Mouse (Mus musculus) embryonic facial prominence, embryonic 11.5 days (tissue): ENCODE data around the gene Ptpn20. TPM values are rescaled to one million over a fixed set of nuclear protein-coding genes. Genes with fewer than 3 reads are reported as not detected.

Experiments
- ATAC-seq: fragments of 200-750 bp; cut with Nextera tagmentation; replicated peaks from 2 replicates; pipeline ENCODE4 v1.8.0; 2017; ENCODE audit warnings: low read depth; ENCODE audit not compliant: insufficient number of reproducible peaks, low FRiP score, low TSS enrichment
- DNase-seq: peaks from one replicate; pipeline ENCODE4 v3.0.0-alpha.2; 2015; ENCODE audit warnings: low spot score
- H3K27ac ChIP-seq: fragments of 300-500 bp; sonication (generic); replicated peaks from 2 replicates; pipeline ENCODE4 v1.5.1; 2014; ENCODE audit warnings: mild to moderate bottlenecking, low read depth, low read length, control low read depth
- H3K27me3 ChIP-seq: fragments of 300-500 bp; sonication (generic); 2 replicates; pipeline ENCODE4 v1.6.1; 2014; ENCODE audit warnings: mild to moderate bottlenecking, low read length, moderate library complexity, mixed read lengths; ENCODE audit not compliant: control insufficient read depth, insufficient read depth
- H3K36me3 ChIP-seq: fragments of 300-500 bp; sonication (generic); replicated peaks from 2 replicates; pipeline ENCODE4 v1.6.1; 2014; ENCODE audit warnings: low read depth, mild to moderate bottlenecking, low read length, moderate library complexity, mixed read lengths; ENCODE audit not compliant: control insufficient read depth, insufficient read depth
- H3K4me1 ChIP-seq: fragments of 300-500 bp; sonication (generic); 2 replicates; pipeline ENCODE4 v1.6.1; 2014; ENCODE audit warnings: low read length, mixed read lengths; ENCODE audit not compliant: control insufficient read depth, insufficient read depth
- H3K4me2 ChIP-seq: fragments of 300-500 bp; sonication (generic); 2 replicates; pipeline ENCODE4 v1.6.1; 2014; ENCODE audit warnings: low read depth, mild to moderate bottlenecking, control low read depth, low read length, moderate library complexity
- H3K4me3 ChIP-seq: fragments of 300-500 bp; sonication (generic); 2 replicates; pipeline ENCODE4 v1.5.1; 2014; ENCODE audit warnings: low read depth, low read length, control low read depth
- H3K9ac ChIP-seq: fragments of 300-500 bp; sonication (generic); replicated peaks from 2 replicates; pipeline ENCODE4 v1.6.1; 2014; ENCODE audit warnings: mild to moderate bottlenecking, control low read depth, low read length
- H3K9me3 ChIP-seq: fragments of 300-500 bp; sonication (generic); replicated peaks from 2 replicates; pipeline ENCODE4 v1.6.1; 2016; ENCODE audit warnings: mild to moderate bottlenecking, low read length, inconsistent platforms, mixed read lengths; ENCODE audit not compliant: control insufficient read depth
- WGBS: fragments of 180-500 bp; shearing (Covaris S2); extraction: QIAGEN DNeasy Blood & Tissue Kit; methylation state at CpG from one replicate; pipeline ENCODE4 v1.1.7; 2014; 5-methylcytosine and 5-hydroxymethylcytosine counted together
- polyA plus RNA-seq: library from polyadenylated mRNA; unstranded; fragments of >200 nt; fragmentation: Nextera tagmentation; extraction: Ambion mirVana; gene quantifications from 2 replicates; pipeline ENCODE4 v1.2.1, GENCODE M21; 2014

The Ptpn20 gene
- polyA plus RNA-seq, 1 experiment from 2014 or later = 0.10 TPM

- Histone ChIP-seq H3K4me1 (no peaks in the 10 kb centered on the region), H3K27ac (no peak overlapping the region), H3K36me3 (no peaks in the 10 kb centered on the region), H3K4me3 (no peak overlapping the region), H3K9ac (no peak overlapping the region), H3K4me2 (no peak overlapping the region), H3K9me3 (no peaks in the 10 kb centered on the region), H3K27me3 (no peaks in the 10 kb centered on the region)
- DNase-seq (no peak), ATAC-seq (no peak)
- WGBS = 94% methylated on average over 7 of the region's 7 CpGs
Observed at GRCm38 (mm10) chr14:33657471-33657901, 68.5 kb downstream of the Ptpn20 start.

DNA sequence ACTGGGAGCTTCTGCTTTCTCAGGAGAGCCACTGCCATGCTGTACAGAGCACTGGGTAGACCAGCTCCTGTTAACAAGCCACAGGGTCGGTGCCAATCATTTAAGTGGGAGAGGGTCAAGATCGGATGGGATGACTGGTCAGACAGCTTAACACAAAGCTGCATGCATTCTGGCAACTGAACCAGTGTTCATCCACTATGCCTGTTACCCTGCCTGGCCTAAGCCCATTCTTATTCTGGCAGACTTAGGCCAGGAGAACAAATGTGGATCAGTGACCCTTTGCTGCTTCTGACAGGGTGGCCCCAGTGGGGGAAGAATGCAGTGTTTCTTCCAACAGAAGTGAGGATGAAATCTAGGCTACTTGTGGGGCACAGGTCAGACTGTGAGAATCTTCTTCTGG lies 69.3 kb downstream of the Ptpn20 start:
- Histone ChIP-seq H3K4me3 (no peak overlapping the region), H3K27ac (no peak overlapping the region), H3K36me3 (no peaks in the 10 kb centered on the region), H3K9me3 (no peaks in the 10 kb centered on the region), H3K27me3 (no peaks in the 10 kb centered on the region), H3K4me2 (no peak overlapping the region), H3K9ac (no peak overlapping the region), H3K4me1 (no peaks in the 10 kb centered on the region)
- 68% methylated on average over 2 of the region's 2 CpGs for WGBS
- DNase-seq (no peak), ATAC-seq (no peak)

DNA sequence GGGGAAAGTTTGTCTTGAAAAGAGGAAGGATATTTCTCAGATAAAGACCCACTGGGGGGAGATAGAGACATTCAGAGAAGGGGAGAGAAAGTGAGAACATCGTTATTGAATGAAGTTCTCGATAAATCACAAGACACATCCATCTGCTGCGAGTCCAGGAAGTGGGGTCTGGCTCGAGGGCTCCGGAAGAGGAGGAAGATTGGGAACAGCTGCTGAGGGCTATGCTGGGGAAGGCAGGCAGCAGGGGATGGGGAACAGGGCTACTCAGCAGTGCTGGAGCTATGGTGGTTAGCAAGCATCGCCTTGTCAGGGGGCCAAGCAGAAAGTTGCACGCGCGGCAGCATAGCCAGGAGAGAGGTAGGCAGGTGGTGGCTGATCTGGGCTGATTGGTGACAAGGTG lies 73.1 kb downstream of the Ptpn20 start:
- DNase-seq = peak; percentile 65
- H3K4me2 ChIP-seq = no peak overlapping the region
- ATAC-seq = no peak

DNA sequence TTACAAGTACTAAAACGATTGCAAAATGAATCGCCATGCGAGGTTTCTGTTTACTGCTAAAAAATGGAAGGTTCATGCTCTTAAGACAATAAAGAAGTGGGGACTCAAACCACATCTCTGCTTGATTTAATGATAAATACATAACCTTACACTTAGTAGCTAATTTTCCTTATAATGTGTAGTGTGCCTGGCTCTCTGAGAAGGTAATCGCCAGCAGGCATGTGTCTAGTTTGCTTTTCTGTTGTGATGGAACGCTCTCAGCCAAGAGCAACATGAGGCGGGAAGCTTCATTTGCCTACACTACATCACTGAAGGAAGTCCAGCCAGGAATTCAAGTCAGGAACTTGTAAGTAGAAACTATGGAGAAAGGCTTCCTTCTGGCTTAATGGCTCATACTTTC lies 77.3 kb downstream of the Ptpn20 start:
- ATAC-seq (no peak), DNase-seq (no peak)
- Histone ChIP-seq H3K36me3 (no peaks in the 10 kb centered on the region), H3K27me3 (no peaks in the 10 kb centered on the region), H3K4me1 (no peaks in the 10 kb centered on the region), H3K9ac (no peak overlapping the region), H3K4me2 (no peak overlapping the region), H3K4me3 (no peak overlapping the region), H3K27ac (no peak overlapping the region), H3K9me3 (no peaks in the 10 kb centered on the region)
- 91% methylated on average over 6 of the region's 6 CpGs for WGBS

More for the DNA sequence above, 73.1 kb downstream of the Ptpn20 start:
- Histone ChIP-seq H3K27me3 (no peaks in the 10 kb centered on the region), H3K4me3 (no peak overlapping the region), H3K36me3 (no peaks in the 10 kb centered on the region), H3K4me1 (no peaks in the 10 kb centered on the region), H3K27ac (no peak overlapping the region), H3K9ac (no peak overlapping the region), H3K9me3 (no peaks in the 10 kb centered on the region)
- whole genome bisulfite sequencing = 51% methylated on average over 9 of the region's 9 CpGs

GRCm38 (mm10) chr14:33669891-33670290 lies 80.9 kb downstream of the Ptpn20 start:
- Histone ChIP-seq H3K36me3 (no peaks in the 10 kb centered on the region), H3K4me2 (no peak overlapping the region), H3K4me1 (no peaks in the 10 kb centered on the region), H3K9ac (no peak overlapping the region), H3K4me3 (no peak overlapping the region), H3K9me3 (no peaks in the 10 kb centered on the region), H3K27me3 (no peaks in the 10 kb centered on the region), H3K27ac (no peak overlapping the region)
- WGBS = 90% methylated on average over 11 of the region's 11 CpGs
- ATAC-seq (no peak), DNase-seq (no peak)

DNA sequence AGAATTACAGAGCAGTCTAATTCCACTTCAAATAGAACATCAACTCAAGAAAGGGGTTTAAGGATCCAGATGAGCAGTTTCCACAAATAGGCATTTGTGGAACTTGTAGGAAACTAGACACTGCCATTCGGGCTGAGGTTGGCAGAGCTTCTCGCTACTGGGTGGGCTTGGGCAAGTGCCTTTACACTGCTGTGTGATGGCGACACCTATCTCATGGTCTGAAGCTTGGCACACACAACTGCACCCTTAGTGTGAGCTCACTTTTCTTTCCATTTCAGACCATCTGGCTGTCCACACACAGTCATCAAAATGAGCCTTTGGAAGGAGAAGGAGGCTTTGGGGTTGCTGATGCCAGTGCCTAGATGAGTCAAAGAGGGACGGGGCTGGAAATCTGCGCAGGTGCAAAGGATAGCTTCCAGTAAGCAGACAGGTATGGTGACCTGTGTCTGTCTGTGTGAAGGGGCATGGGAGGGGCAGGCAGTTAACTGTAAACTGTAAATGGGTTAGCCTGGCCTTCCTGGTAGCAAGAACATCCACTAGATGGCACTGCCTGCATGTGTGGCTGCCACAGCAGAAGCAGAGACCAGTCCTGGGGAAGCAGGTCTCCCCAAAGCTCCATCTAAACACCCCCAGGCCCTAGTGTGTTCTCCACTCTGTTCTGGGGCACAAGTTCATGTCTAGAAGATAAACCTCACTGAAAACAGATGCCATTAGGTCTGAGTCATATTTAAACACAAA lies 84.5 kb downstream of the Ptpn20 start:
- no peaks in the 10 kb centered on the region for H3K9me3 ChIP-seq

GRCm38 (mm10) chr14:33677996-33678395 lies 89.0 kb downstream of the Ptpn20 start:
- Histone ChIP-seq H3K4me1 (no peaks in the 10 kb centered on the region), H3K27ac (no peak overlapping the region), H3K9me3 (no peaks in the 10 kb centered on the region), H3K4me2 (no peak overlapping the region), H3K36me3 (no peaks in the 10 kb centered on the region), H3K9ac (no peak overlapping the region), H3K27me3 (no peaks in the 10 kb centered on the region), H3K4me3 (no peak overlapping the region)
- WGBS = 89% methylated on average over 6 of the region's 6 CpGs
- no peak for ATAC-seq
- no peak for DNase-seq

More for the DNA sequence above, 84.5 kb downstream of the Ptpn20 start:
- H3K9ac ChIP-seq = no peak overlapping the region
- H3K27me3 ChIP-seq = no peaks in the 10 kb centered on the region
- peak; percentile 46 for DNase-seq
- 71% methylated on average over 5 of the region's 5 CpGs for WGBS
- H3K27ac ChIP-seq = no peak overlapping the region
- ATAC-seq = no peak
- no peaks in the 10 kb centered on the region for H3K4me1 ChIP-seq
- H3K4me3 ChIP-seq = no peak overlapping the region
- H3K4me2 ChIP-seq = no peak overlapping the region
- no peaks in the 10 kb centered on the region for H3K36me3 ChIP-seq

GRCm38 (mm10) chr14:33678740-33679139 lies 89.7 kb downstream of the Ptpn20 start:
- Histone ChIP-seq H3K4me3 (no peak overlapping the region), H3K27me3 (no peaks in the 10 kb centered on the region), H3K9ac (no peak overlapping the region), H3K9me3 (no peaks in the 10 kb centered on the region), H3K36me3 (no peaks in the 10 kb centered on the region), H3K27ac (no peak overlapping the region), H3K4me1 (no peaks in the 10 kb centered on the region; the same call in 1 of the 2 replicates), H3K4me2 (no peak overlapping the region)
- ATAC-seq (no peak), DNase-seq (no peak)
- 84% methylated on average over 3 of the region's 3 CpGs for WGBS
